Mouse (Mus musculus) testis, adult 2 months (tissue): Measurements from ENCODE around the gene Nlrc5. TPM values are rescaled to one million over a fixed set of nuclear protein-coding genes. Genes with fewer than 3 reads are reported as not detected.

Experiments used
- H3K27ac ChIP-seq: fragments of 200-500 bp; 2 replicates; pipeline ENCODE4 v1.5.1; 2012; ENCODE audit warnings: low read depth, low read length; ENCODE audit not compliant: control insufficient read depth, insufficient read depth
- H3K27me3 ChIP-seq: fragments of 200-500 bp; 2 replicates; pipeline ENCODE4 v1.6.1; 2012; ENCODE audit warnings: mild to moderate bottlenecking, low read length, moderate library complexity; ENCODE audit not compliant: control insufficient read depth, insufficient read depth
- H3K36me3 ChIP-seq: fragments of 200-500 bp; 2 replicates; pipeline ENCODE4 v1.6.1; 2012; ENCODE audit warnings: mild to moderate bottlenecking, low read length; ENCODE audit not compliant: control insufficient read depth, insufficient read depth
- H3K4me1 ChIP-seq: fragments of 200-500 bp; 2 replicates; pipeline ENCODE4 v1.6.1; 2012; ENCODE audit warnings: low read length; ENCODE audit not compliant: control insufficient read depth, insufficient read depth
- H3K4me3 ChIP-seq: fragments of 200-500 bp; 2 replicates; pipeline ENCODE4 v1.5.1; 2012; ENCODE audit warnings: low read depth, mild to moderate bottlenecking, low read length, moderate library complexity, mixed read lengths; ENCODE audit not compliant: control insufficient read depth
- CTCF ChIP-seq: fragments of 200-500 bp; IDR thresholded peaks from 2 replicates; pipeline ENCODE4 v1.5.1; 2012; ENCODE audit warnings: low read depth, mild to moderate bottlenecking, inconsistent platforms, low read length, moderate library complexity; ENCODE audit not compliant: control insufficient read depth, insufficient read depth, insufficient replicate concordance
- POLR2A ChIP-seq: fragments of 200-500 bp; IDR thresholded peaks from 2 replicates; pipeline ENCODE4 v1.6.1; 2012; ENCODE audit warnings: low read depth, mild to moderate bottlenecking, inconsistent platforms, low read length, moderate library complexity; ENCODE audit not compliant: control insufficient read depth
- polyA plus RNA-seq: library from polyadenylated mRNA; depleted of rRNA; stranded (reverse); fragments of >200 nt; gene quantifications from 2 replicates; pipeline ENCODE4 v1.2.3, GENCODE M21; 2012

Nlrc5 gene
- polyA plus RNA-seq, 1 experiment = 7.3 TPM

DNA sequence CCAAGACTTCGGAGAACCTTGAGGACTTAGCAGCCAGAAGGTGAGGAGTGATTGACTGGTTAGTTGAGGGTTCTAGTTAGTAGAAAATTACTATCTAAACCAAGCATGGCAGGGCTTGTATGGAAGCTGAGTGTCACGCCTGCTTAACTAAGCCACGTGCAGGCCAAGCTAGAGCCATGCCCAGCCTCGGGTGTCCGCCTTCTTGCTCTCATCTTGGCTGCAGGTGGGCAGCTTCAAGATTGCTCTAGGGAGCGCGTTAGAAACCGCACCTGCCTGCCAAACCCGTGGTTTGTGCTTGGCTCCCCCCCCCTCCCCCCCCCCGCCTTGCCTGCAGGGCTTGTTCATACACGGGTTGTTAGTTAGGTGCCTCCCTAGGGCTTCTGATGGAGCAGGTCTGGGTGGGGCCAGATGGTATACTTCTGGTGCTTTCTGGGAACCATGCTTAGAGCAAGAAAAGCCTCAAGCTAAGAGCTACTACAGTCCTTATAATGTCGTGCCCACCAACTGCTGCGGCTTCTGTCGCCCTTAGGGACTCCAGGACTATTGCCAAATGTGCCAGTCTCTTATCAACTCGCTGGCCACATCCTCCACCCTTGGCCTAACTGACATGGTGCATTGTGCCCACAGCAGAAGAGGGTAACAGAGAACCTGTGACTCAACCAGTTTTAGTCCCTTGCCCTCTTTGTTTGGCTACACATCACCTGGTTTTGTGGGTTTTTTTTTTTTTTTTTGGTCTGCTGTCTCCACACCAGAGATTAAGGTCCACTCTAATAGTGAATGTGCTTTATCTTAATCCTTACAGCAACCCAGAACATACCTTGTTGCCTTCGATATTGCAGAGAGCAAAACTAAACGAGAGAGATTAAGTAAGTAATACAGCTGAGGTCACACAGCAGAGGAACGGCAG, 107.0 kb downstream of the Nlrc5 start:
- Histone ChIP-seq H3K4me3 (no peak overlapping the region), H3K27me3 (no peaks in the 10 kb centered on the region), H3K36me3 (no peaks in the 10 kb centered on the region), H3K4me1 (no peaks in the 10 kb centered on the region), H3K27ac (no peak overlapping the region)
- TF ChIP-seq CTCF = no peak
- TF ChIP-seq POLR2A = no peak

DNA sequence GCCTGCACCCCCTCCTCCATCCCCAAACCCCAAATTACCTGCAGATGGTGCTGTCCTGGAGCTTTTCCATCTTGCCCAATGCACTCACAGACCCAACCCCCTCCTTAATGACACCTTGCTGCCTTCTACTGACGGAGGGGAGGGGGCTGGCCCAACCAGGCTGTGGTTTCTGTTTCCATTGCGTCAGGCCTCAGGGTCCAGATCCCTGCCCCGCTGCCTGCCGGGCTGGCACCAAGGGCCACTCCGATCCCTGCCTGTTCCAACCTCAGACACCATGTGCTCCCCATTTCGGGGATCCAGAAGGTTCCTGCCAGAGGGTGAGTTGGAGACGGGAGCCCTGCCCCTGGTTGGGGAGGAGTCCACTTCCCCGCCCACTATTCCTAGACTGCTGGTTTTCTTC, 109.8 kb downstream of the Nlrc5 start:
- Histone ChIP-seq H3K36me3 (no peaks in the 10 kb centered on the region), H3K4me3 (no peak overlapping the region), H3K27me3 (no peaks in the 10 kb centered on the region), H3K27ac (no peak overlapping the region), H3K4me1 (no peaks in the 10 kb centered on the region; the same call in 1 of the 2 replicates)
- TF ChIP-seq POLR2A (no peak), CTCF (no peak)

DNA sequence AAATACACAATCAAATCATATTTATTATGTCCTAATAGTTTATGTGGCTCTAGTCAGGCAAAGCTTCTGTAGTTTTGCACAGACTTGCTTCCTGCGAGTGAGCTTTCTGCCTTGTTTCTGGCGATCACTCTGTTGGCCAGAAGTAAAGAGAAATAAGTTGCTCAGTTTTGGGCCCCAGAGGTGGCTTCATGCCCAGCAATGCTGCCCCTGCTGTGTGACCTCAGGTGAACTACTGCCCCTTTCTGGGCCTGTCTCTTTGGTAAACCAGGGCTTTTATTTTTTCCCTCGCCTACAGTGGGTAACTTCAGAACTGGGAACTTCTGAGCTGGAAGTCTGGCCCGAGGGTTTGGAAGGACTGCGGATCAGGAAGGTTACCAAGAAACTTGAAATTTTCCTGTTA, 114.9 kb downstream of the Nlrc5 start:
- Histone ChIP-seq H3K4me3 (no peak overlapping the region), H3K27ac (no peak overlapping the region)

DNA sequence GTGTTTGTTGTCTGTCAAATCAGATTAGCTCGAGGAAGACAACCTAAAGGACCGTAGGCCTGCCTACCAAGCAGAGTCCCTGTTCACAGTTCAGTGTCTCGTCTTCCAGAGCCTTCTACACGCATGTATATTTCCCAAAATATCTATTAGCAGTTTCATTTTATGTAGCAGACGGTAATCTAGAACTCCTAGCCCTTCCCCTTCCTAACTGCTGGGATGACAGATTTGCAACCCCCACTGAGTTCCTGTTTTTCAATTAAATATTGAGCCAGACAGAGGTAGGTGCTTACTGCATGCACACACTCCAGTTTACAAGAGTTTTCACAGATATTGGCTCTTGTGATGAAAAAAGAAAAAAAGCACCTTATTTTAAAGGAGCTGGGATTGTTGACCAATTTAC, 115.3 kb downstream of the Nlrc5 start:
- Histone ChIP-seq H3K27me3 (no peaks in the 10 kb centered on the region), H3K4me1 (peaks cover 3% of the 10 kb centered on the region), H3K27ac (no peak overlapping the region; the same call in 1 of the 2 replicates), H3K36me3 (no peaks in the 10 kb centered on the region), H3K4me3 (no peak overlapping the region)
- no peak for TF ChIP-seq CTCF
- no peak for TF ChIP-seq POLR2A

More for the DNA sequence above, 114.9 kb downstream of the Nlrc5 start:
- Histone ChIP-seq H3K27me3 (no peaks in the 10 kb centered on the region), H3K36me3 (no peaks in the 10 kb centered on the region), H3K4me1 (peaks cover 3% of the 10 kb centered on the region)
- no peak for TF ChIP-seq CTCF
- TF ChIP-seq POLR2A = no peak

DNA sequence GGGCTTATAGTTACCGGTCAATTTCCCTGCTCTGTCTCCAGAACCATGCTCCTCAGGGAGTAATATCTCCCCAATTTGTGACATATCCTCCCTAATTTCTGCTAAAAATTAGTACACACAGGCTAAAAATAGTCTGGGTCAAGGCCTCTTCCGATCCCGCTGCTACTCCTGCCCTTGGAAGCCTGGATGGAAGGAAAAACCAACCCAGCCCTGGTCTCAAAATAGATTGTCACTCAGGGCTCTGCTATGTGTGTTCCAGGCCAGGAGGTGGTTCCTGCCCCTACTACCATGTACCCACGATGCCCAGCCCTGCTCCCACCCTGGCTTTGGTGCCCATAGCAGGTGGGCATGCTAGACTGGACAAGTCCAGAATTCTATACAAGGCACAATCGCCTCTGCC, 115.8 kb downstream of the Nlrc5 start:
- Histone ChIP-seq H3K27me3 (no peaks in the 10 kb centered on the region), H3K4me1 (peaks cover 3% of the 10 kb centered on the region), H3K27ac (no peak overlapping the region), H3K4me3 (no peak overlapping the region), H3K36me3 (no peaks in the 10 kb centered on the region)
- TF ChIP-seq CTCF = no peak
- no peak for TF ChIP-seq POLR2A

DNA sequence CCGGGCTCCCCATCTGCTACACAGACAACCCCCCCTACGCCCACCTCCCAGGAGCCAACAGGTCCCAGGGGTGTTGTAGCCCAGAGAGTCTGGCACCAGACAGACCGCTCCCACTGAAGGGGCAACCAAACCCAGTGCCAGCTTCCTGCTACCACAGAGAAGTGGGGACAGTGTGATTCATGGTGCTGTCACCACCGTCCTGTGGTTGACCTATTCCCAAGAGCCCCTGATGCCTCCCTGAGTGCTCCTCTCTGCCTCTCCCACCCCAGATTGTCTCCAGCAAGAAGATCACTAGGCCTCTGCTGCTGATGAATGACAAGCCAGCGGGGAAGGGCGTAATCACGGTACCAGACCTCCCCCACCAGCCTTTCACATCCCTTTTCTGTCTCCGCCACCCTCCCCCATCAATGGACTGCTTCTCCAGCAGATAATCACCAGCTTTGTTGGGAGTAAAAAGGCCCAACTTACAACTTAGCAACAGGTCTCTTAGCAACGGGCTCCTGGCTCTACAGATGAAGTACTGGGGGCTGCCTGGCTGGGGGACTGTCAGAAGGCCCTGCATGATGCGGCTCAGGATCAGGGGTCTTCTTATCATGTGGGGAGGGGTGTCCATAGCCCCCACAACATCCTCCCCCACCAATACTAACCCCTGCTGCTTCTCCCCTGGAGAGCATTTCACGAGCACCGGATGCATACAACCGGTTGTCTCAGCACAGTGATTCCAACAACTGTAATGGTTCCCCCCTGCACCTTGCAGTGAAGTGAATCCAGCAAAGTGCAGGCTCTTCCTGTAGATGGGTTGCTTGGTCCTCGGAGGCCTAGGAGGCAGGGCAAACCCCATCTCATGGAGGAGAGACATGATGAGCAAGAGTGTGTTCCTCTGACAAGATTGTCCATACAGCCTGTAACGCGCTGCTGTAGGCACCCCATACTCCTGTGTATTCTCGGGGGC, 117.6 kb downstream of the Nlrc5 start:
- Histone ChIP-seq H3K4me1 (peaks cover 3% of the 10 kb centered on the region), H3K27ac (no peak overlapping the region), H3K36me3 (no peaks in the 10 kb centered on the region), H3K27me3 (no peaks in the 10 kb centered on the region), H3K4me3 (no peak overlapping the region)
- TF ChIP-seq POLR2A = no peak
- TF ChIP-seq CTCF = no peak

DNA sequence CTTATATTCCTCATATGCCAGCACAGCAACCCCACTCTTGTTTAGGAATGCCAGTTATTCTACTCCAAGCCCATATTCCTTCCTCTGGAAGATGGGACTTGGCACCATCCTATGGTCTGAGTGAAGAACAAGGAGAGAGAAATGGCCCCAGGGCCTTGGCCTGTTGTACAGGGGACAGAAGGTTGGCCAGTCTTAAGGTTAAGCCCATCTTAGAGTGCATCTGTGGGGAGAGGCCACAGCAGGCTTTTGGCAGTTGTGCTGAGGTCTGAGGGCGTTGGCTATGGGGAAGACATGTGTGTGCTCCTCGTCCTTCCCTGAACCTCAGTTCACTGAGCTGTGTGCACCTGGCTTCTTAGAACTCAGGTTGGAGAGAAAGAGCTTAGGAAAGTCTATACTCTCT, 118.5 kb downstream of the Nlrc5 start:
- no peak overlapping the region for H3K4me3 ChIP-seq
- no peaks in the 10 kb centered on the region for H3K36me3 ChIP-seq
- no peaks in the 10 kb centered on the region for H3K27me3 ChIP-seq
- TF ChIP-seq POLR2A (no peak), CTCF (no peak)
- no peak overlapping the region for H3K27ac ChIP-seq
- H3K4me1 ChIP-seq = peaks cover 3% of the 10 kb centered on the region
